Mouse (Mus musculus): Measurements from ENCODE around the gene Maml3. TPM values are rescaled to one million over a fixed set of nuclear protein-coding genes. Genes with fewer than 3 reads are reported as not detected.

Maml3 gene
- total and polyA plus RNA-seq, 3 experiments = 0.81 to 1.8 (median 0.98) TPM

GRCm38 (mm10) chr3:52073959-52074358 lies 30.9 kb downstream of the Maml3 start:
- Histone ChIP-seq H3K9me3 (replicated peaks; ENCODE audit: low read length) (no peaks in the 10 kb centered on the region), H3K79me2 (replicated peaks; ENCODE audit: control insufficient read depth, extremely low read depth, insufficient read depth, poor library complexity, severe bottlenecking) (no peaks in the 10 kb centered on the region), H3K27me3 (replicated peaks) (no peaks in the 10 kb centered on the region), H3K27ac (ENCODE audit: insufficient read depth, low read depth) (no peak overlapping the region), H3K36me3 (replicated peaks in 1 of 2; ENCODE audit: control insufficient read depth in 1 of 2, insufficient read depth in 1 of 2, low read length in 1 of 2) (no peaks in the 10 kb centered on the region), H3K4me2 (ENCODE audit: insufficient read depth, low read depth, poor library complexity, severe bottlenecking) (no peak overlapping the region), H3K9ac (ENCODE audit: insufficient read depth, low read depth) (no peak overlapping the region), H3K4me3 (replicated peaks in 1 of 3; ENCODE audit: low read depth in 2 of 3, low read length in 2 of 3, poor library complexity in 1 of 3) (no peak overlapping the region), H3K4me1 (ENCODE audit: control insufficient read depth in 1 of 2, insufficient read depth in 2 of 2) (peaks cover 3 to 42% of the 10 kb centered on the region in 2 experiments)
- in situ Hi-C loops (cut with MboI; ENCODE audit: low pct_ligation_motif_present, low pct_unique_long_range_greater_than_20kb, low sequenced_read_pairs) (no loop called here), dilution Hi-C loops (cut with MboI; ENCODE audit: extremely low pct_ligation_motif_present, extremely low pct_unique_long_range_greater_than_20kb, low sequenced_read_pairs) (no loop called here)
- TF ChIP-seq SMC3 (IDR thresholded peaks at IDR 0.05; ENCODE audit: low read depth, low read length) (no peak), POLR2AphosphoS2 (IDR thresholded peaks at IDR 0.05; ENCODE audit: low read depth, low read length) (no peak), NRF1 (IDR thresholded peaks at IDR 0.05; ENCODE audit: low read depth, low read length) (no peak), ETS1 (conservative IDR thresholded peaks at IDR 0.05; ENCODE audit: low read depth, low read length) (no peak), POLR2A (IDR thresholded peaks at IDR 0.05; ENCODE audit: low read depth, low read length) (no peak), KAT2A (IDR thresholded peaks at IDR 0.05; ENCODE audit: insufficient replicate concordance, low read length) (no peak), CHD1 (IDR thresholded peaks at IDR 0.05; ENCODE audit: low read depth, low read length) (no peak), ZKSCAN1 (IDR thresholded peaks at IDR 0.05; ENCODE audit: borderline replicate concordance, low read depth, low read length) (no peak), TCF12 (IDR thresholded peaks at IDR 0.05; ENCODE audit: low read depth, low read length) (no peak), IRF4 (IDR thresholded peaks at IDR 0.05; ENCODE audit: low read depth, low read length) (no peak), ZC3H11A (IDR thresholded peaks at IDR 0.05; ENCODE audit: low read depth, low read length) (no peak), CHD2 (IDR thresholded peaks at IDR 0.05; ENCODE audit: low read length) (no peak), JUND (conservative IDR thresholded peaks at IDR 0.05; ENCODE audit: low read depth, low read length) (no peak), MAZ (IDR thresholded peaks at IDR 0.05; ENCODE audit: low read depth, low read length) (no peak), PAX5 (IDR thresholded peaks at IDR 0.05; ENCODE audit: low read length) (no peak)
- DNase-seq (ENCODE audit: extremely low read depth) = no peak

DNA sequence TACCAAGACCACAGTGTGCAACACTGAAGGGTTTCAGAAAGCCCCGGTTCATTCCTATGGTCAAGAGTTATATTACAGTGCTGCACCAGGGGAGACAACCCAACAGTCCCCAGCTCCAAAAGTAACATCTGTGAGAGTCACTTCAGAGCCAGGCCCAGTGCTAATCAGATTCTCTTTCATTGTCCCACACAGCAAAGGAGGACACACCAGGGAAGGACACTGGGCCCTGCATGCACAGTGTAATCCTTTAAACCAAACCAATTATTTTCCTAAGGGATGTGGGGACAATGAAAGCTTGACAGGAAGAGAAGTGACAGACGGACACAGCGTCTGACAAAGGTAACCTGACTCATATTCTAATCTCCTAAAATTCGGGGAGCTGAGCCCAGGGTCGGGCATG lies 32.9 kb downstream of the Maml3 start:
- Histone ChIP-seq H3K4me1 (ENCODE audit: control insufficient read depth in 1 of 2, insufficient read depth in 2 of 2) (peaks cover 3 to 32% of the 10 kb centered on the region in 2 experiments), H3K4me3 (replicated peaks in 1 of 3; ENCODE audit: low read depth in 2 of 3, low read length in 2 of 3, poor library complexity in 1 of 3) (no peak overlapping the region), H3K79me2 (replicated peaks; ENCODE audit: control insufficient read depth, extremely low read depth, insufficient read depth, poor library complexity, severe bottlenecking) (no peaks in the 10 kb centered on the region), H3K36me3 (replicated peaks in 1 of 2; ENCODE audit: control insufficient read depth in 1 of 2, insufficient read depth in 1 of 2, low read length in 1 of 2) (no peaks in the 10 kb centered on the region), H3K27me3 (replicated peaks) (no peaks in the 10 kb centered on the region), H3K27ac (ENCODE audit: insufficient read depth, low read depth) (no peak overlapping the region), H3K9me3 (replicated peaks; ENCODE audit: low read length) (no peaks in the 10 kb centered on the region), H3K4me2 (ENCODE audit: insufficient read depth, low read depth, poor library complexity, severe bottlenecking) (no peak overlapping the region), H3K9ac (ENCODE audit: insufficient read depth, low read depth) (no peak overlapping the region)
- no peak for DNase-seq (ENCODE audit: extremely low read depth)
- dilution Hi-C loops (cut with MboI; ENCODE audit: extremely low pct_ligation_motif_present, extremely low pct_unique_long_range_greater_than_20kb, low sequenced_read_pairs) = no loop called here
- in situ Hi-C loops (cut with MboI; ENCODE audit: low pct_ligation_motif_present, low pct_unique_long_range_greater_than_20kb, low sequenced_read_pairs) = no loop called here
- no peak for TF ChIP-seq TCF12 (IDR thresholded peaks at IDR 0.05; ENCODE audit: low read depth, low read length)
- TF ChIP-seq RCOR1 (conservative IDR thresholded peaks at IDR 0.05; ENCODE audit: low read depth, low read length) = no peak
- TF ChIP-seq ZKSCAN1 (IDR thresholded peaks at IDR 0.05; ENCODE audit: borderline replicate concordance, low read depth, low read length) = no peak
- TF ChIP-seq USF2 (conservative IDR thresholded peaks at IDR 0.05; ENCODE audit: low read depth, low read length) = no peak
- TF ChIP-seq KAT2A (IDR thresholded peaks at IDR 0.05; ENCODE audit: insufficient replicate concordance, low read length) = no peak
- no peak for TF ChIP-seq POLR2A (IDR thresholded peaks at IDR 0.05; ENCODE audit: low read depth, low read length)
- TF ChIP-seq BHLHE40 (IDR thresholded peaks at IDR 0.05; ENCODE audit: low read depth, low read length) = no peak

Measured in CH12.LX (cell line).